Mouse (Mus musculus) cortical plate, adult 2 months (tissue): ENCODE results near the gene Btbd17.

ENCODE experiments used
- CTCF ChIP-seq: fragments of 200-500 bp; IDR thresholded peaks from 2 replicates; pipeline ENCODE4 v1.5.1; 2011; ENCODE audit warnings: mild to moderate bottlenecking, control low read depth, low read length; ENCODE audit not compliant: insufficient read depth; ENCODE audit errors: extremely low read depth
- POLR2A ChIP-seq: fragments of 200-500 bp; IDR thresholded peaks from 2 replicates; pipeline ENCODE4 v1.6.1; 2011; ENCODE audit warnings: mild to moderate bottlenecking, low read length, control low read depth; ENCODE audit not compliant: insufficient read depth; ENCODE audit errors: extremely low read depth

DNA sequence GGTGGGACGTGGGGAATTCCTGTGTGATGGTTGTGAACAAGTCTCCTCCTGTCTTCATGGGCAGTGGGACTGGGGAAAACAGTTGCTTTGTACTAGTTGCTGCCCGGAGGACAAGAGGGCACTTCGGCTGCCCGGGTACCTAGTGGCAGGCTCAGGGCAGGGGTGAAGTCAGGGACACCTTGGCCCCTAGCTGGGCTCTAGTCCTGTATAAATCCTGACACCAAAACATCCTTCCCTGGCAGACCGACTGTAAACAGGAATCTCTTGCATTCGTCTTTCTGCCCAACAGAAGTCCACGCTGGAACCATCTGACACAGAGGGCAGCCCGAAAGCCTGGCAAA is 34.7 kb upstream of the Btbd17 start:
- no peak for TF ChIP-seq POLR2A
- no peak for TF ChIP-seq CTCF
